Mouse (Mus musculus) lung, adult 18-20 months (tissue): Measurements from ENCODE around the gene Zcchc4.

Experiments used
- DNase-seq, 2 experiments: peaks; one replicate each; pipeline ENCODE4 v3.0.0; 2022; ENCODE audit warnings: mixed read lengths in 2 of 2

Zcchc4 gene

DNA sequence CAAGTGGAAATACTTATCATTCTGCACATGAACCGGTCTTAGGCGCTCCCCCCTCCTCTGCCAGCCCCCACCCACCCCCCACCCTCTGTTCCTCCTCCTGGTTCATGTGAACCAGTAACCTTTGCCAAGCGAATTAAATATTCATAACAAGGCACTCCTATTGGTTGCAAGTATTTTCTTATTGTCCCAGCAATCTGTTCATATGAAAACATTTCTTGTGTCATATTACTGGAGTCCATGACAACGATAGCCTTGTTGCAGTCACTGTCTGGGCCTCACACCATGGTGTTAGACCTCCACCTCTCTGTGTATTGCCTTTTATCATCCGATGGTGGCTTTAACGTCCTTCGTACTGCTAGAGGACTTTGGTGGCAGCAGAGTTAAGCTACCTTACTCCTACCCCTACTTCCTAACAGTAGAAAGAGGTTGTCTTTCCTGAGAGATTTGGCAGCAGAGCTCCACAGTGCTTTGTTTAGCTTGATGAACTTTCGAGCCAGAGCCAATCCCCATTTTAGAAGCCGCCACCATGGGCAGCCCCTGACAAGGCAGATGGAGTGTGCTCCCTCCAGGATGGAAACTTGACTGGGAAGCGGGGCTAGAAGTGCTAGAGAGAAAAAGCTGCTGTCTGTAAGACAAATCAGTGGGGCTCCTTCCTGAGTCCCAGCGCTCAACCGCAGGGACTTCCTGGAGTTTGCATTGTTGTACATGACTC is 24.2 kb downstream of the Zcchc4 start:
- DNase-seq: no peak

- no peak for DNase-seq
These were observed 30.6 kb downstream of the Zcchc4 start for GRCm38 (mm10) chr5:52805801-52806200.

- no peak for DNase-seq
These were observed 31.1 kb downstream of the Zcchc4 start for GRCm38 (mm10) chr5:52806349-52806748.

- no peak for DNase-seq
These were observed 31.8 kb downstream of the Zcchc4 start for GRCm38 (mm10) chr5:52807030-52807429.

GRCm38 (mm10) chr5:52810446-52810845 is 35.2 kb downstream of the Zcchc4 start:
- DNase-seq: no peak

GRCm38 (mm10) chr5:52811056-52811455 is 35.8 kb downstream of the Zcchc4 start:
- no peak for DNase-seq

DNA sequence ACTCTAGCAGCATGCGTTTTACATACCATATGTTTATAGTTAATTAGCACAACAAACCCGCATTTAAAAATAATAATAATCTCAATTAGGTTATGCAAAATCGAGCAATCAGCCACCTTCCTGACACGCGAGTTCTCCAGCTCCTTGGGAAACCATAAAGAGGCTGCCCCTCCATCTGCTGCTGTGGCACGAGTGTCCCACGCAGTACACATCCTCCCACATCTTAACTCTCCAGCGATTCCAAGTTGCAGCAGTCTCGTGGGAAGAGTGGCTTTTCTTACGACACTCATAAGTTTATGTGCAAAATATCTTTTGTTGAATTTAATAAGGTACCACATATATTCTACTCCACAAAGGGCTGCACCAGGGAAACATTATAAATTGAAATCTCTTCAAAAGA is 37.2 kb downstream of the Zcchc4 start:
- DNase-seq: no peak

- no peak for DNase-seq
These were observed 38.1 kb downstream of the Zcchc4 start for GRCm38 (mm10) chr5:52813312-52813711.

DNA sequence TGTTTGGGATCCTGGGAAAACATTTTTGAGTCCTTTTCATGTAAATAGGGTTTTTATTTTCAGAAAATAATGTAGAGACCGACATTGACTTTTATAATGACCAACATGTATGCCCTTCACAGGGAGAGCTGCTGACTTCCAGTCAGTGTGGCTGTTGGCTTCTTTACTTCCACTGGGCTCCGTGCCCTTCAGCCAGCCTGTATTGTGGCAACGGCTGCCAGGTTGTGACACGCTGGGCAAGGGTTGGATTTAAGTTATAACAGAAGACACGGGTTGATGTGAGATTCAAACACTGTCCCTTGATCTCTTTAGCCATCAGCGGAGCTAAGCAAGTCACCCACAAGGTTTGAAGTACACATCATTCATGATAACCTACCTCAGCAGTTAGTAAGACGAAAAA is 43.5 kb downstream of the Zcchc4 start:
- DNase-seq: no peak

DNA sequence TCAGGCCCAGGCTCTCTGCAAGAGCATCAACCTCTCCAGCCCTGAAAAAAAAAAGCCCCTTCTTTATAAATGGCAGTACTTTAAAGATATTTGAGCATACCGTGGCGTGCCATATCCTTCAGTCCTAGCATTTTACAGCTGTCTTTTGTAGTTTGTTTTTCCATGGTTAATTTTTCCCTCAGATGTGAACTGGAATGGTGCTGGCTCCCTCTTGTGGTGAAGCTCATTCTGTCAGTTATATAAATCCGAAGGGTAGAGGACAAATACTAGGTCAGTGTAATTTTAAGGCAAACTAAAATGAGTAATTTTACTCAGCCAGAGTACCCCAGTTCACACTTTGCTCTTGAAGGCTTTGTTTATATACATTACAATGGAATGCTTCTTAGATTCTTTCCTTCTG is 46.5 kb downstream of the Zcchc4 start:
- DNase-seq: peak in 1 of 2 experiments; percentile 56

DNA sequence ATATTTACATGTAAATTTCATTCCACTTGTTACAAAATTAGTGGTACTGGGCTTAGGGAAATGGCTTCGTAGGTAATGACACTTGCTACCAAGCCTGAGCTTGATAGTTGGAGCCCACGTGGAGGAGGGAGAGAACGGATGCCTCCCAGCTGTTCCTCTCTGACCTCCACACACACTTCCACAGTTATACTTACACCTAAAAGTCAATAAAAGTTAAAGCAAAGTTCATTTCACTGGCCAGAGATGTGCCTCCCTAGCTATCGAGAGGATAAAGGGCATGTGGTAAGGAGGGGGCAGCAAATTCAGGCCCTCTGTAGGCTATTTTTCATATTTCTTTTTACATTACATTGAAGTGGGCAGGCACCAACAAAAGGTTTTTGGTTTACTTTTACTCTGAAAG is 52.7 kb downstream of the Zcchc4 start:
- no peak for DNase-seq

DNA sequence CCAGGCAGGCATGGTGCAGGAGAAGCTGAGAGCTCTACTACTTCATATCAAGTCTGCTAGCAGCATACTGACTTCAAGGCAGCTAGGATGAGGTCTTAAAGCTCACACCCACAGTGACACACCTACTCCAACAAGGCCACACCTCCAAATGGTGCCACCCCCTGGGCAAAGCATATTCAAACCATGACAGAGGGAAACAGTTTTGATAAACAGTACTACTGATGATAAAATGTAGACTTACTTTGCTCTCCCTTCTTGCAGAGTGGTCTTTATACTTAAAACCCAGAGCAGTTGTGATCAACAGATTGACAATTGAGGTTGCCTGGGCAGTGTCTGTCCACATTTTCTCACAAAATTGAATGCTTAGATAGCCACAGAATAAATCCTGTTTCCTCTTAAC is 57.8 kb downstream of the Zcchc4 start:
- DNase-seq: peak; percentile 18 to 36

GRCm38 (mm10) chr5:52833761-52834274 is 58.6 kb downstream of the Zcchc4 start, which contains the start of gene Anapc4:
Gene Anapc4, plus strand, starts transcription at chr5:52834012.
- DNase-seq: peak; percentile 100

- DNase-seq: no peak
These were observed 59.2 kb downstream of the Zcchc4 start for GRCm38 (mm10) chr5:52834386-52834785.

DNA sequence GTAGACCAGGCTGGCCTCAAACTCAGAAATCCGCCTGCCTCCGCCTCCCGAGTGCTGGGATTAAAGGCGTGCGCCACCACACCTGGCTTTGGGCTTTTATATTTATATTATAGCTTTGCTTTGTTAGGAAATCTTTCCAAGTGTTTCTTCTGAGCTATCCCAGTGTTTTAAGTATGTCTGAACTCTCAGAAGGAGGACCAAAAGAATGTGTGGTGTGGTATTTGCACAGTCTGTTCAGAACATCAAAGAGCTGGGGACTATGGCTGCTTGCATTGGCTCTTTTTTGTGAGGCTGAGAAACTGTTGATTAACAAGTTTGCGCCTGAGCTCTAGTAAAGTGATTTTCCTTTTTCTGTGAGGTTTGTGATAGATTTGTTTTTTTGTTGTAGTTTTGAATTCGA is 69.1 kb downstream of the Zcchc4 start:
- DNase-seq: peak in 1 of 2 experiments; percentile 20

DNA sequence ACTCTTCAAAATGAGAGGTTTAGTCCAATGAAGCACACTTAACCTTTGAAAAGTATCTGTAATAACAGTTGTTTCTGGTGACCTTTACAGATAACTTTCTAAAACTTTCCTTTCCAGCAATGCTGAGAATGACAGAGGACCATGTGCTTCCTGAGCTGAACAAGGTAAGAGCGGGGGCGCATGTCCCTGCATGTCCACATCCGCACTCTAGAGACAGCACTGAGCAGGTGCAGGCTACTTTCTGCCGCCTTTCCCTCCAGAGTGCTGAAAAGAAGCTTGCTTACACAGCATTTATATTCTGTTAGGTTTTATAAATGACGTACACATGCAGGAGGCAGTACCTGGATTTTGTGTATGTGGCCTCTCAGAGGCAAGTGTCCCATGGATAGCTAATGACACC is 80.5 kb downstream of the Zcchc4 start:
- no peak for DNase-seq

DNA sequence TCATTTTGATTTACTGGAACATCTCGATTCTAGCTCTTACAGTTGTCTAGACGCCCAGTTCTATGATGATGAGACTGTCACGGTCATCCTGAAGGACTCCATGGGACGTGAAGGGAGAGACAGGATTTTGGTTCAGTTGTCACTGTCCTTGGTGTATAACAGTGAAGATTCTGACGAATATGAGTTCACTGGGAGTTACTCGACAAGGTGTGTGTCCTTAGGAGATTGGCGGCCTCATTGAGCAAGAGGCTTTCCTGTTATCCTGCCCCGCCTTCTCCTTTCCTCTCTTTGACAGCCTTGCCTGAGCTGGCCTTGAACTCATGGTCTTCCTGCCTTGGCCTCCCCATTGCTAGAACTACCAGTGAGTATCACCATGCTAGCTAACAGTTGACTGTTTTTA is 89.2 kb downstream of the Zcchc4 start:
- no peak for DNase-seq

DNA sequence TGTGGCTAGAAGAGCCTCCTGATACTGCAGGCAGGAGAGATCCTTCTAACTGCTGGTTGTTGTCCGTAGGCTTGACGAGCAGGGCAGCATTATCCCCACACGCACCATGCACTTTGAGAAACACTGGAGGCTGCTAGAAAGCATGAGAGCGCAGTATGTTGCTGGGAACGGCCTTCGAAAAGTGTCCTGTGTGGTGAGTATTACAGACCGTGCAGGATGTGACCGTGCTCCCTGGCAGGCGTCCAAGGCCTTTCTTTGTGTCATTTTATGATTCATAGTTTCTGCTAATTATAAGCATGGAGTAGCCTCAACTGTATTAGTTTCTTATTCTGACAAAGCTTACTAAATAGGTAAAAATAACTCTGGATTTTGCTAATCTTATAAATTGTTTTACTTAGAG is 90.6 kb downstream of the Zcchc4 start:
- peak; percentile 31 to 46 for DNase-seq

DNA sequence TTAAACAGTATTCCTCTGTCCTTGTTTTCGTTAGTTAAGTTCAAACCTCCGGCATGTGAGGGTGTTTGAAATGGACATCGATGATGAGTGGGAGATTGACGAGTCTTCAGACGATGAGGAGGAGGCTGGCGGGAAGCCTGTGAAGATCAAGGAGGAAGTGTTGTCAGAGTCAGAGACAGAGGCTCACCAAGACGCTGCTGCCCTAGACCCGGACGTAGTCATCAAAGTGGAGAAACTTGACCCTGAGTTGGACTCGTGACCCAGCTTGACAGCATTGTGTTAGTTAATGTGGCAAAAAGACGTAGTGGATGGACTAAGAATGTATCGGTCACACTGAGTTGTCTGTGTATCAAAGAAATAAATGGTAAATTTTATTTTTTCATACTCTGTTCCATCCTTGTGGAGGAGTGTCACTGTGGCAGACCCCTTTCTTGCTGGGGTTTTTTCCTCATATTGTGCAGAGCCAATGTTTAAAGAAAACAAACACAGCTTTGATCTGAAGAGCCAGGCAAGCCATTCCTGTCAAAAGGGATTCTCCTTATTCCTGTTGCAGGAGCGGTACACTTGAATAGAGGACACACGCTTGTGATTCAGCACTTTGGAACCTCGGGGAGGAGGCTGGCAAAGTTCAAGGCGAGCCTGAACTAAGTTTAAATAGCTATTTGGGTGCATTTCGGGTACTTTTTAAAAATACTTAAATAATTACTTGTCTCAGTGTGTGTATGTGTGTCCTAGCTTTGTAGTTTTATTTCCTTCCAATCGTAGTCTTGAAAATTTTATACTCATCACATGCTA is 91.3 kb downstream of the Zcchc4 start:
- DNase-seq: no peak

- DNase-seq: no peak
These were observed 93.9 kb downstream of the Zcchc4 start for GRCm38 (mm10) chr5:52868918-52869703.

DNA sequence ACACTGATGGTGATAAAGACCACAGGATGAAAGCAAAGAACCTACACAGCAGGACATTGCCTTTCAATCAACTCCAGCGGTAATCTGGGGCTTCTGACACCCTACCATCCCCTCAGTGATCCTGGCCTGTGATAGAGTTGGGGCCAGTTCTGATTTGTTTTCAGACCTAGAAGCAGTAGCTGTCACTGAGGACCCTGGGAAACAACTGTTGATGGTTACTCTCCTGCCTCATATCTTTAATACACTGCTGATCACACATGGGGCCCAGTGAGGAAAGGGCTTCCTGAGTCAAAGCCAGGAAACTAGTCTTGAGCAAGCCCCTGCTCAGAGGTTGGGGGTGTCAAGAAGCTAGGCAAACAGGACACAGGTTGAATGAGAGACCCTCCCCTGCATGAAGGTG is 96.3 kb downstream of the Zcchc4 start:
- no peak for DNase-seq

GRCm38 (mm10) chr5:52871986-52872385 is 96.8 kb downstream of the Zcchc4 start:
- DNase-seq: no peak
